Mouse (Mus musculus) embryo, embryonic 11 days (tissue): Measurements from ENCODE around the gene Hs2st1.
A peak's percentile ranks its signal among the peaks of the same experiment; 100 is the strongest.

Source experiments
- DNase-seq: peaks from one replicate; pipeline ENCODE4 v3.0.0-alpha.2; 2015

Gene Hs2st1

DNA sequence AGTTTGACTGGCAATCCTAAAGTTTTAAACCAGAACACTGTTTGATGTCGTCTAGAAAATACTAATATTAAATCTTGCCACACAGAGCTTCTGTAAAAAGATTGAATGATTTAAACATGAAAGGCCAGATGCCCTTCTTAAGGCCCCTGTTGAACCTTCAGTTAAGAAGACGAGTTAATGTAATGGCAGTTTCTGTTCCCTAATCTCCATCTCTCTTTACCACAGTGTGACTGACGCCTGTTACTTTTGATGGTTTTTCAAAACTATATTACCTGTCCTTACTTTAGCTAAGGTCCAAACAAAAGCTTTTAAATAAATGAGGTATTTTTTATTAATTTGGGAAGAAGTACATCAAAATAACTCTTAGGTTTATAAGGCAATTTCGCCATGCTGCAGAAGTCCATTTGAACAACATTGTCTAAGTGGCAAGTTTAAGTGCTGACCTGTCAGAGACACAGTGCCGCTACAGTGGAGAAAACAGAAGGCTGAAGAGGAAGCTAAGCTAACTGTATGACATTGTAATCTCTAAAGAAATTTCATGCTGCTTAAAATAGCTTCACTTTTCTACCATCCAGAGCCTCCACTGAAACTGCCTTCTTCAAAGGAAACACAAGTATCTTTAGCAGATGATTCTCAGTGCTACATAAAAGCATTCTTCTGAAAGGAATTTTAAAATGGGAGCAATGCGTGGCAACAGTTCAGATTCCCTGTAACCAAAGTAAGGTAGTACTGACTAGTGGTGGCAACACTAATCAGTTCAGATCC, 15.0 kb upstream of the Hs2st1 start:
- no peak for DNase-seq

DNA sequence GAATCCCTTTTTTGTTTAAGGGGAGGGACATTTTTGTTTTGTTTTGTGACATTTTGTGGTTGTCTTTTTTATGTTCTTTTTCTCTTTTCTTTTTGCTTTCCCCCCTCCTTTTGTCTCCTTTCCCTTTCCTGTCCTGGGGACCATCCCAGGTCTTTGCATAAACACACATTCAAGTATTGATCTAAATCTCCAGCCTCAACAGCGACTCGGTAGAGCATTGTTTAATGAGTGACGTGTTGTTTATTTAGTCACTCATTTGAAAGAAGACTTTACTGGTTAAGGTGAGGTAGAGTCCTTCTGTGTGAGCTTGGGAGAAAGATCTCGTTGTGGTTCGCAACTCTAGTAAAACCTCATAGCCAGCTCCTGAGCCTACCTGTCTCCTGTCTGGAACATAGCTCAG, 13.8 kb upstream of the Hs2st1 start:
- DNase-seq, result no peak

DNA sequence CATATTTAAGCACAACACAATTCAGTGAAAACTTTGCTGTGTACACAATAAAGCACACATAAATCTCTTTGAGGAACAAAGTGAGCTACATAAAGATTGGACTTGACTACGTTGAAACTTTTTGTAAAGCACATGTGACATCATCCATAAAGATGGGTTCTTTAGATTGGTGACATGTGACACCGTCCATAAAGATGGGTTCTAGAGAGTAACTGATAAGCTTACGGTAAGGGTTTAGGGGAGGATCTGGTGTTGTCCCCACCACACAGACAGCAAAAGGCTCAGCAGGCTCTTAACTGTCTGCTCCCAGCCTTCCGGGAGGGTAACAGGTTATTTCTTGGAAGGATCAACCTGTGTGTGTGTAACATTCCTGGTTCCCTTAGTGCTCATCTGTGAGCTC, 12.3 kb upstream of the Hs2st1 start:
- no peak for DNase-seq

DNA sequence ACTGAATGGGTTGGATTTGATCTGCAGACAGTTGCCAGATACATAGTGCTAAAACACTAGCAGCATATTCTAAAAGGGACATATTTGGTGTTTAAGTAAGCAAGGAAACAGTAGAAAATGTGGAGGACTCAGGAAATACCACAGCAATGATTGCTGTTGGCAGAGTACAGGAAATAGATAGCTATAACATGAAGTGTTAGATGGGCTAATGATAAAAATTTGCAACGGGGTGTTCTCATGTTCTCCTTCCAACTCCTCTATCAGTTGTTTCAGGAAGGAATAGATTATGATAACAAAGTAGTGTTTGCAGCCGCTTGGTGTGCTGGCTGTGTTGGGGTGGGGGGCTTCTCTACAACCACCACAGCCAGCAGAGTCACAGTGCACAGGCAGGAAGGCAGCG, 11.9 kb upstream of the Hs2st1 start:
- DNase-seq, result no peak

DNA sequence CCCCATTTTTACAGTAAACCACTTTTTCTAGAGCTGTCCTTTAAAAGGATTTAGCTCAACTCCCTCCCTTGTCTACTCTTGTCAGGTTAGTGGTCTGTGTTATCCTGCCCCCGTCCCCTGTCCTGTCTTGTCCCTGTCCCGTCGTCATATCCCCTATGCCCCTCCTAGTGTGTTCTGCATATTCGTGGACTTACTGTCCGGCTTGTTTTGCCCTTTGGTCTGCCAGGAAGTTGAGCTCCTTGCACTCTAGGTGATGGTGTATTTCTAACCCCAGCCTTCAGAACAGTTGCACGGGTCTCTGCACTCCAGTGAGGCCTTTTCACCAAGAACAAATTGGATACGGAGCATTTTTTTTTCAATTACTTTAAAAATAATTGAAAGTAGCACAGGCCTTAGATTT, 10.3 kb upstream of the Hs2st1 start:
- DNase-seq, result no peak

DNA sequence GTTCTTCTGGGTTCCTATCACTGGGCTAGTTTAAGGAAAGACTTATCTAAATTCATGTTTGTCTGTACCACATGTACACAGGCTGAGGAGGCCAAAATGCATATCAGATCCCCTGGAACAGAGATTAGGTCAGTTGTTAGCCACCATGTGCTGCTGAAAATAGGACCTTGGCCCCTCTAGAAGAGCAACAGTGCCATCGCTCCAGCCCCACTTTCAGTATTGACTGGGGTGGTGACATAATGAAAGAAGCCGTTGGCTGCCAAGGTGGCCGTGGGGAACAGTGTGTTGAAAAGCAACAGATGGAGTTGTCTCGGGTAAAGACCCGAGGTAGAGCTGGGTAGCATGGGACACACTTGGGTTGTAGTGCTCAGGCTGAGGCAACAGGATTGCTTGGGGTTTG, 9.8 kb upstream of the Hs2st1 start:
- DNase-seq, result no peak

DNA sequence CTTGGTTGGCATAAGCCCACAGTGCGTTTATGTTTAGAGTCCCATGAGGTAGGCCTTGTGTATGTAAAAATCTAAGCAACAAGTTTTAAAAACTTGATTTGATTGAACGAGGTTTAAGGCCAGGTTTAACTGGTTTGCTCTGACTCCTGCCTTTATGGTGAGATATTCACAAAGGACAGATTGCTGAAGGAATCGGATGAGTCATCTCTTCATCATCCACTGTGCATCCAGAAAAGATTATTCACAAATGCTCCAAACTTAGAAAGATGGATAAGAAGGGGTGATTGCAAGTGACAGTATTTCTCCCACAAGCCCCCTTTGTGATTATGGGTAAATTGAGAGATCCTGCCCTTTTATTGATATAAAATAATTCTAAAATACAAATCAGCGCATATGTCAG, 8.9 kb upstream of the Hs2st1 start:
- DNase-seq, result no peak

DNA sequence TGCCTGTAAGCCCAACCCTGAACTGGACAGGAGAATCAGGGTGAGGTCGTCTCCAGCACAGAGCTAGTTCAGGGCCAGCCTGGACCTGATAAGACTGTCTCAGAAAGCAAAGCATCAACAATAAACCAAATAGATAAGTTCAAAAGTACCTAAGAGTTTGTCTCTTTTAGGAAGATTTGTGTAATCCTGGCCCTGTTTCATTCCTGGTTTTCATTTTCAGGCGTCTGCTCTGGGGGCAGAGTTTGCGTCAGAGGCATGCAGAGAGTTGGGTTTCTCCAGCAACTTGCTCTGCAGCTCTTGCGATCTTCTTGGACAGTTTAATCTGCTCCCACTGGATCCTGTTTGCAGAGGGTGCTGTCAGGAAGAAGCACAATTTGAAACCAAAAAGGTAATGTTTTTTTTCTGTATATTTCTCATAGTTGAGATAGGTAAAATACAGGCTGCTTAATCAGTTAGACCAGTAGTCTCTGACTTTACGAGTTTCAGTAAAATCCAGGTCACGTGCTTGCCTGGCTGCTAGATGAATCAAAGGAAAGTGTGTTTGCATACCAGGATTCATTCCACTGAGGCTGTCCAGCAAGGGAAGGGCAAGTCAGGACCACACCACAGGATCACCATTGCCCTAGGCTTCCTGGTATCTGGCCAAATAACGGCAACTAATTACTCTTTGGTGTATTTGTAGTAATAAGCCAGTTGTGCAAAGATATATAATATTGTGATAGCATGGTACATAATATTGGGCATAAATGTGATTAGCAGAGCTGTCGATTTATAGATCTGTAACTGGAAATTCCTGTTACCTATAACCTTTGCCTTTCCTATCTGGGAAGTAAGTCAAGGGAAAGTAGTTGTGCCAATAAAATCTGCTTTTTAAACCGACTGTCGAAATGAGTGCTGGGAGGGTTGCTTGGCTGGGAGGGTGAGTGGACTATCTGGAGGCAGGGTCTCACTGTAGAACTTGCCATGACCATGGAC, 7.7 kb upstream of the Hs2st1 start:
- DNase-seq, result no peak

DNA sequence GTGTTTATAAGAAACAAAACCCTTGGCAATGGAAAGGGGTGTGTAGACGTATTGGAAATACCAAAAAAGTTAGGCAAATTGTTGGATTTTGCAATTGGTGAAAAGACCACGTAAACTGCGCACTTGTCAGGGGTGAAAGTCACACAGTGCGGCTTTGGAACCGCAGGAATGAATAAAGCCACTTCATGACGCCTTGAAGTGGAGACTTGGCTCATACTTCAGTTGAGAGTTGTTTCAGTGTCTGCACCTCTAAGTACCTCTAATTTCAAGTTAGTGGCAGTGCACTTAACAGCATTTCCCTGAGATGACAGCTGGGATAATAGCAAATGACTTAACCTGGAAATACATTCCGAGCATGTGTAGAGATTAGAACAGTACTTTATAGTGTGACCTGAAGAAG, 4.3 kb upstream of the Hs2st1 start:
- DNase-seq, result no peak

DNA sequence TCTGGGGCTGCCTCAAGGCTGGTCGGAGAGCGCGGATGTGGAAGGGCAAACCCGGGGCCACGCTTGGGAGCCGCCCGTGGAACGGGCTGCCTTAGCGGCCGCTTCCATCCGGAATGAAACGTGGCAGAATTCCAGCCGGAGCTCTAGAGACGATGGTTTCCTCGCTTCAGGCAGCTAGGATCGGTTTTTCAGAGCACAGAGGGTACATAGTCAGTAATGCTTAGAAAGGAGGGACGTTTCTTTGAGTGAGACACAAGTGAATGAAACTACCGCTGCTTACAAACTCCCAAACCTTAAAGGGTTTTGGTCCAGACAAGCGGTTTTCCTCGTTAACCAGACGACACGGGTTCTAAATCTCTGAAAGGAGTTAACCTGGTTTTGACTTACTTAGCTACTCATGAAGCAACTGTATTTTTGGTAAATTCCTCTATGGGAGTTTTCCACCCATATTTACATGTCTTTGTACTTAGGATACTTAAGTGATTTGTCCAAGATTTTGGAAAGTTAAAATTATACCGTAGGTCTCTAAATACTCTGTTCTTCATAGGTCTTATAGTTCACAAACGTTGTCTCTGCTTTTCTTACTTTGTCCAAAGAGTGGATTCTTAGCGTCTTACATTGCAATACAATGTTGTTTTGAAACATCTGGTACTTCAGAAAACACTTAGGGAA, 971 bp upstream of the Hs2st1 start:
- no peak for DNase-seq

DNA sequence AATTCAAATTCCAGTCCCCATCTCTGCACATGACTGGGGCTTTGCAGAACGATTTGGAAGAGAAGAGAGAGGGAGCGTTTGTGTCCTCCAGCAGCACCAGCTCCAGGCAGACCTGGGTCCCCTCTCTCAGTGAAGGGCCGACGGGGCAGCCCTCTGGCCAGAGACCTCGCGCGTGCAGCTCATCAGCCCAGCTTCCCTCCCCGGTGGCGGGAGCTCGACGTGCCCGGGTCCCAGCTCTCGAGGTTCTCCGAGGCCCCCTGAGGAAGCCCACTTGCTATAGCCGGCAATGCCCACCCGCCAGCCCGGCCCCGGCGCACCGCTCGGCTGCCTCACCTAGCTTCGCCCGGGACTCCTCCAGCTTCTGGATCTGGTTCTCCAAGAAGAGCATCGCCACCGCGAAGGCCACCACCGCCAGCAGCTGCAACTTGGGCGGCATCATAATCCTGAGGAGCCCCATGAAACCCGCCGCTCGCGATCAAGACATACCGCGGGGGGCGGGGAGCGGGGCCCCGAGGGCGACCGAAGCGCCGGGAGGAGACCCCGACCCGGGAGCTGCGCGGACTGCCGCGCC, 495 bp downstream of the Hs2st1 start:
- no peak for DNase-seq

DNA sequence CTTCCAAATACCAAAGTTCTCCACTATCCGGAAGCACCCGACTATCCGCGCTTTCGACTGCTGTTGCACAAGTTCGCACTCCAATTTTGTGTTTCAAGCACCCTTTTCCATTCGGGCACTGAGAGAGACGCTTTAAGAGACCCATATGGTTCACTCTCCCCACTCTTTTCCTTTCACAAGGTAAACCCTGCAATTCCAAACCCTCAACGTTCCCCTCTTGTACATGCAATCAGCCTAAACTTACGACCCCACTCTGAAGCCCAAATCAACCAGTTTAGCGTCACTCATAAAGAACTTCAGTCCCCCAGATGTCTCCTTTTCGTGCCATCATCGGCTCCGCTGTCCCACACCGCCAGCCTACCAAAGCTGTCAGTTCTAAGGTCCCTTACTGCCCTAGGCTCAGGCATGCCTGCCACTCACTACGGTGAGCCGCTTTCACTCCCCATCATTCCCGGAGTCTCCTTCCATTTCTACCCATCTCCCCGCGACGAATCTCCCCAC, 1.1 kb downstream of the Hs2st1 start:
- DNase-seq, result peak; percentile 52

DNA sequence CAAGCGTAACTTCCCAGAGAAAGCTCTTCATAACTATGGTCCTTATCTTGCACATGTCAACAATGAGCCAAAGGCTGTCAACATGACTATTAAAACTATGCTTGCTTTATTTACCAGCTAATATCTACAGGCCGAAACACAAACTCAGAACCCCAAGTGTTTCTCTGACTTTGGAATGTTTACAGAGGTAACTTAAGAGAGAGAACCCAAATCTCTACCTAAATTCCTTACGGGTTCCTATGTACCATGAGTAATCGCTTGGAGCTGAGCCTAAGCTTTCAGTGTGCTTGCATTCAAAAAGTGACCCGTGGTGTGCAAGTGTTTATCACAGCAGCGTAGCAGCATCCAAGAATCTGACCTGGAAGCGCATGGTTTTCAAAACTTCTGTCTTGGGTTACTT, 4.8 kb downstream of the Hs2st1 start:
- no peak for DNase-seq

DNA sequence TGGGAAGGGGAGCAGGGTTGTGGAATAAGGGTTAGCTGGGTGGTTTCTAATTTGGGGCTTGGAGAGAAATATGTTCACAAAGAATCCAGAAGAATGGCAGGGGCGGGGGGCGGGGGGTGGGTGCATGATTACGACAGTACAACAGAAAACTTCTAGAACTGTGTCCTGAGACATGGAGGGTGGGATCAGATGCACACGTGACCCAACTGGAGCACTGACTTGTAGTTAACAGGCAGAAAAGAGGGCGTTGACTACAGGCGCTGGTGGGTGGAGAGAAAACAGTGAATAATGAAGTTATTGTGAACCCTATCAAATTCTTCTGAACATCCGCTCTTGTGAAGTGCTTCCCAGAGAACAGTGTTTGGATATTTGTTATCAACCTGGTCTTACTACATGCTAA, 6.1 kb downstream of the Hs2st1 start:
- DNase-seq, result no peak

DNA sequence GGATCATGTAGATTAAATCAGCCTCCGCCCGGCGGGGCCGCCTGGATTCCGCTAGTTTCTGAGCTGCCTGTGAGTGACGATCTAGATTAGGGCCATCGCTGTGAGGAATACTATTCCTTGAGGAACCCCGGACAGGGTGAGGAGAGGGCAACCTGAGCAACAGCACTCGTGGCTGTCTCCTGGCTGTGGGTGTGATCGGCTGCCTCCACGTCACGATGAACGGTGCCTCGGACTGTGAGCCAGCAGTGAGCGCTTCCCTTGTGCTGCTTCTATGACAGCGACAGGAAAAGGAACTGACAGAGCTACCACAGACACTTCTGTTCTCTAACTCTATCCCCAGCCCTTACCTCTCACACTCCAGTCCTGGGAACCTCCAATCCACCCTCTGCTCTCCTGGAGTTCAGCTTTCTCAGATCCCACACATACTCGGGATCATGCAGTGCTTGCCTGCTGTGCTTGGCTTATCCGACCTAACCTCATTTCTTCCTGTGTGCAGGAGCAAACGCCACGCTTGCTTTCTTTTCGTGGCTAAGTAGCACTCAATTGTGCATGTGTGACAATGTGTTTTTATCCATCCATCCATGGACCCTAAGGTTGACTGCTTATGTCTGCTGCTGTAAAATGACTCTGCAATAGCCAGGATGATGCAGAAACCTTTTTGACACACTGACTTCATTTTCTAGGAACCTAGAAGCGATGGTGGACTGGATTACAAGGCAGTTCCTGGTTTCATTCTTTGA, 8.3 kb downstream of the Hs2st1 start:
- DNase-seq, result no peak

DNA sequence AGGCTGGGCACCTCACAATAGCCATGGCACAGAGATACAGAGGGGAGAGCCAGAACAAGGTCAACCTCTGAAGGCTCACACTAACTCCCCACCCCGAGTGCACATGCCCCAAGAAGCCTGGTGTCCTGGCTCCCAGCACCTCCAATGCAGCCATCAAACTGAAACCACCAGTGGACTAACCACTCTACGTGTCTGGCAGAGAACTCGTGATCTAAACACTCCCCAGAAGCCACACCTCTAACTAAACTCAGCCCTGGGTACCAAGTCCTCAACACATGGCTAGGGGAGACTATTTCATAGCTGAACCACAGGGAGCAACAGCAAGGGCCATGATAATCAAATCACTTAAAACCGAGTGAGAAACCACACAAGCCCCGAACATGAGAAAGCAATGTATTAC, 11.7 kb downstream of the Hs2st1 start:
- no peak for DNase-seq

DNA sequence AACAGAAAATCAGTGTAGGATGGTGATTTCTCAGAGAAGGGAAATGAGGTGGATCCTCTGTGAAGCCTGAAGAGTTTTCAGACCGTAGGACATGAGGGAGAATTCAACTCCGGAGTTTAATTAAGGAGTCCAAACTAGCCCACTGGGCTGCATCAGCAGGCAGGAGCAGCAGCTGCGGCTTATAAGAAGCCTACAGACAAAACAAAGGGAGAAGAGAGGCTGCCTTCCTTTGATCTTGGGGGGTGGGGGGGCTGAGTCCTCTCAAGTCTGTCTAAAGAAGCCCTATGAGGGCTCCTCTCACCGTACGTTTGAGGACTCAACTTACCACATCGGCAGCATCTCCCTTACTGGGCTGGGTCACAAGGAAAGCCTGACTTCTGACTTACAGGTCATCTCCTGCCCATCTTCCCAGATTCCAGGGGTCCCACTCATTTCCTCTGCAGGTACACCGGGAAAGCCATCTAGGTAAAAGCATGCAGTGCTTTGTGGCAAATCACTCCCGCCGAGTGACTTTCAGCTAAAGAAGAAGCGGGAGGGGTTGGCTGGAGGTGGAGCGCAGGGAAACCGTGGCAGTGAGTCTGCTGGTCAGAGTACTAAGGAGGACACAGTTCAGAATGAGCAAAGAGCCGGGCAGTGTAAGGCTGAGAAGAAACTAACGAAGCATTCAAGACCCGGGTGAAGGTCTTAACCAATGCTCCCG, 13.2 kb downstream of the Hs2st1 start:
- peak; percentile 57 for DNase-seq

DNA sequence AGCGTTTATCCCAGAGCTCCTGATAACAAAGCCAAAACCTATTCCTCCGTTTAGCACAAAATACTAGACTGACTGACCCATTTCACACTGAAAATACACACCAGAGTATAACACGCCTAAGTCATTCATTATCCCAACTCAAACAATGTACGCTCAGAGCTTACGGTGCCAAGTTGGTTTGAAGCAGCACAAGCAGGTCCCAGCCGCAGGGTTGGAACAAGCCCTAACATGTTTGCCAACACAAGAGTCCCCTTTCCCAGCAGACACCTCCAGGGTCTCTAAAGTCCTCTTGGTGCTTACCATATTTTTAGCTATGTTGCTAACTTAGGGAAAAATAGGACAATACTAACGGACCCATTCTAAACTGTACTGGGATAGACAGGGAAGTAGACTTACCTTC, 14.8 kb downstream of the Hs2st1 start:
- no peak for DNase-seq

DNA sequence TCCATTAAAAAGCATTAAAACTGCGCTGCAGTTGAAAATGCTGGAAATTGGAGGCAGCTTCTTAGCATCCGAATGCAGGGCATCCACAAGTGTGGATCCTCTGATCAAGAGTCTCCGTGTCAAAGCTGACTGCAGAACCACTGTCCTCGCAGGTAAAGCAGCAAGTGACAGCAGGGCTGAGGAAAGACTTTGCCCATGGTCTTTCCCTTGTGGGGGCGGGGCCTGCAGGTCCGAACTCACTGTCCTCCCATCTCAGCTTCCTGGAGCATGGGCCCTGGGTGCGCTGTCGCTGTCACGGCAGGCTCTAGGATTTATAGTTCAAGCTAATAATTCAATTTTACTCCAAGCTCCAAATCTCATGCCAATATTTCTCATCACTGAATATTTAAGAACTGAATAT, 15.5 kb downstream of the Hs2st1 start:
- no peak for DNase-seq

DNA sequence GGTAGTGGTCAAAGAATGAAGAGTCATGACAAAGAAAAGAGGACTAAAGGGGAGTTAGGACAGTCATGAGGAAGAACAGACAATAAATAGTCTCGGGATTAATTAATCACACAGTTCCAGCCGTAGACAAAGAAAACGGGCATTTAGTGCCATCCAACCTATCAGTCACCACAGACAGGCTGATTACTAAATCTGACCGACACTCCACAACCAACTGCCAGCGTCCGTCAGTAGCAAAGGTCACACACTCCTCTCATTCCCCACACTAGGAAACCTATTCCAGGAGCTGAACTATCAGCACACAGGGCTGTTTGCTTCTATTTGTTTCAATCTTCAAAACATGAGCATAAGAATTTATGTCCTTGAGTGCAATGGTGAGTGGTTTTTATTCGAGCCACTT, 16.0 kb downstream of the Hs2st1 start:
- no peak for DNase-seq

DNA sequence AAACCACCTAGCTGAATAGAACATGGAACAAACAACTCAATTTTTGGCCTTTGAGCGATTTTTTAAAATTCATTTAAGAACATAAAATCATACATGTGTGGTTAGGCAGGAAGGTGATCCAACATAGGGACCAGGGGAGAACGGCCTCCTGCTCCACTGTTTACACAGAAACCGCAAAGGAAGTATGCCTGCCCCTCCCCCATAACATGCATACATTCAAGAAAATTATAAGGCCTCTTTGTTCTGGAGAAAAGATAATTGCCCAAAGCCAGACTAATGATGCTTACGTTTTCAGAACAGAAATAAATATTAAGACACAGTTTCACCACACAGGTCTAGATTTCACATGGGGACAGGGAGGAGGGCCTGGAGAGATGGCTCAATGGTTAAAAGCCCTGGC, 18.6 kb downstream of the Hs2st1 start:
- no peak for DNase-seq

DNA sequence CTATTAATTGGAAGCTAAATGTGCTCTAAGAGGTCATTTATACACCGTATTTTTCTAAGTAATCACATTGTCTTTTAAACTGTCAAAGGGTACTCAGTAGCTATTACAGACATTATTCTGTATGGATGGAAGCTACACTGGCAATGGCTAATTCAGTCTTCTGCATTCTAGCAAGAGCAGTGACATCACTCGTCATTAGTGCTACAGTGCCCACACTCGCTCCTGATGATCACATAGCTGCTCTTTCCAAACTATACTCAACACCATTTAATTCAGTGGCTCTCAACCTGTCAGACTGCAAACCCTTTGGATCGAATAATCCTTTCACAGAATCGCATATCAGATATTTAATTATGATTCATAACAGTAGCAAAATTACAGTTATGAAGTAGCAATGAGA, 19.3 kb downstream of the Hs2st1 start:
- DNase-seq, result no peak
